Mouse (Mus musculus) neural tube, embryonic 10.5 days (tissue): ENCODE data around the gene Troap.

Experiments used
- DNase-seq: peaks from one replicate; pipeline ENCODE4 v3.0.0-alpha.2; 2017; ENCODE audit warnings: low spot score; ENCODE audit errors: extremely low spot score

Troap gene

GRCm38 (mm10) chr15:99085997-99086396, 11.6 kb downstream of the Troap start:
- DNase-seq, result no peak

- DNase-seq, result peak; percentile 61
Observed at GRCm38 (mm10) chr15:99087253-99088075, 13.1 kb downstream of the Troap start, which contains the start of gene C1ql4. C1ql4 (minus strand) TSS chr15:99087817.

GRCm38 (mm10) chr15:99088292-99088691, 13.9 kb downstream of the Troap start:
- DNase-seq, result peak; percentile 86

- DNase-seq, result no peak
Observed at GRCm38 (mm10) chr15:99089069-99089468, 14.7 kb downstream of the Troap start.

GRCm38 (mm10) chr15:99092870-99093269, 18.5 kb downstream of the Troap start, which contains the start of gene Dnajc22:
Dnajc22 (plus strand) TSS chr15:99093170.
- peak; percentile 46 for DNase-seq

GRCm38 (mm10) chr15:99093291-99094258, 19.2 kb downstream of the Troap start:
- peak; percentile 85 for DNase-seq

GRCm38 (mm10) chr15:99094631-99095270, 20.4 kb downstream of the Troap start:
- DNase-seq, result peak; percentile 78

- DNase-seq, result peak; percentile 50
Observed at GRCm38 (mm10) chr15:99095356-99095755, 21.0 kb downstream of the Troap start.

- no peak for DNase-seq
Observed at GRCm38 (mm10) chr15:99096061-99096793, 21.9 kb downstream of the Troap start.

- peak; percentile 74 for DNase-seq
Observed at GRCm38 (mm10) chr15:99096831-99097500, 22.6 kb downstream of the Troap start.

- DNase-seq, result peak; percentile 66
Observed at GRCm38 (mm10) chr15:99097840-99098492, 23.6 kb downstream of the Troap start.

- DNase-seq, result peak; percentile 64
Observed at GRCm38 (mm10) chr15:99098493-99098861, 24.1 kb downstream of the Troap start.

- peak; percentile 76 for DNase-seq
Observed at GRCm38 (mm10) chr15:99099139-99099556, 24.8 kb downstream of the Troap start.

- no peak for DNase-seq
Observed at GRCm38 (mm10) chr15:99099984-99100383, 25.6 kb downstream of the Troap start.

- DNase-seq, result no peak
Observed at GRCm38 (mm10) chr15:99105238-99105637, 30.9 kb downstream of the Troap start.

- no peak for DNase-seq
Observed at GRCm38 (mm10) chr15:99107866-99108265, 33.5 kb downstream of the Troap start.

GRCm38 (mm10) chr15:99111139-99111538, 36.8 kb downstream of the Troap start:
- DNase-seq, result no peak

GRCm38 (mm10) chr15:99111809-99112208, 37.4 kb downstream of the Troap start:
- no peak for DNase-seq

GRCm38 (mm10) chr15:99112843-99113395, 38.5 kb downstream of the Troap start:
- DNase-seq, result no peak
